Mouse (Mus musculus) MEL (cell line): Measurements from ENCODE around the gene Kcnip1.

Experiments
- CTCF ChIP-seq, 3 experiments: IDR thresholded peaks in 2 of 3; conservative IDR thresholded peaks in 1 of 3; 2 replicates each; pipeline ENCODE4 v1.5.1; 2011 to 2012; ENCODE audit warnings: low read length in 3 of 3, low read depth in 2 of 3, mild to moderate bottlenecking in 2 of 3, improper control_type of control experiment in 1 of 3, inconsistent platforms in 1 of 3, mixed read lengths in 1 of 3, moderate library complexity in 1 of 3; ENCODE audit not compliant: control insufficient read depth in 1 of 3, insufficient read depth in 1 of 3, poor library complexity in 1 of 3, severe bottlenecking in 1 of 3
- EP300 ChIP-seq, 2 experiments: IDR thresholded peaks; 2 replicates each; pipeline ENCODE4 v1.6.1; 2011; ENCODE audit warnings: improper control_type of control experiment in 2 of 2, low read length in 2 of 2, low read depth in 1 of 2, mild to moderate bottlenecking in 1 of 2
- MAFK ChIP-seq: IDR thresholded peaks from 2 replicates; pipeline ENCODE4 v1.6.1; 2011; ENCODE audit warnings: low read depth, mild to moderate bottlenecking, low read length, improper control_type of control experiment, borderline replicate concordance

- TF ChIP-seq CTCF (IDR thresholded peaks at IDR 0.05 in 2 of 3, conservative IDR thresholded peaks at IDR 0.05 in 1 of 3; ENCODE audit: control insufficient read depth in 1 of 3, insufficient read depth in 1 of 3, low read depth in 2 of 3, low read length in 3 of 3, poor library complexity in 1 of 3, severe bottlenecking in 1 of 3), result no peak
- no peak for TF ChIP-seq EP300 (IDR thresholded peaks at IDR 0.05; ENCODE audit: low read depth in 1 of 2, low read length in 2 of 2)
- no peak for TF ChIP-seq MAFK
Measured at GRCm38 (mm10) chr11:33927321-33927720, 65.6 kb downstream of the Kcnip1 start.
